ENCODE assay signal across 24 mouse cellular contexts in genomic region chr13:112736407-112736806, GRCm38 (mm10).
"Had no signal": no experiment of that assay in that cellular context is flagged by ENCODE, and none has a peak within 500 bp of the region (broad histone marks: within the 10 kb centered on the region; RNA-seq: fewer than 3 reads in every experiment).

No protein-coding gene starts in this region.

- H3K9ac ChIP-seq: heart, embryonic 12.5 days; hindbrain, embryonic 13.5 days; hindbrain, embryonic 15.5 days; kidney, embryonic 15.5 days; limb, embryonic 13.5 days; limb, embryonic 15.5 days; liver, embryonic 12.5 days; liver, embryonic 14.5 days had no signal

- H3K4me3 ChIP-seq: heart, embryonic 12.5 days; hindbrain, embryonic 13.5 days; hindbrain, embryonic 15.5 days; kidney, embryonic 15.5 days; limb, embryonic 13.5 days; limb, embryonic 15.5 days; liver, embryonic 12.5 days had no signal

- H3K4me2 ChIP-seq: heart, embryonic 12.5 days; hindbrain, embryonic 13.5 days; hindbrain, embryonic 15.5 days; kidney, embryonic 15.5 days; limb, embryonic 13.5 days; limb, embryonic 15.5 days; liver, embryonic 12.5 days had no signal

- ATAC-seq: hindbrain, postnatal 0 days; intestine, embryonic 16.5 days; liver, embryonic 12.5 days had no signal

- H3K36me3 ChIP-seq: kidney, embryonic 15.5 days; limb, embryonic 15.5 days had no signal

- H3K4me1 ChIP-seq: heart, embryonic 12.5 days; hindbrain, embryonic 13.5 days; hindbrain, embryonic 15.5 days had no signal

- H3K27ac ChIP-seq: hindbrain, embryonic 13.5 days; hindbrain, embryonic 15.5 days; hindbrain, postnatal 0 days; kidney, embryonic 15.5 days; kidney, postnatal 0 days; limb, embryonic 13.5 days; limb, embryonic 15.5 days; liver, embryonic 14.5 days had no signal

- H3K9me3 ChIP-seq: heart, embryonic 12.5 days; hindbrain, embryonic 13.5 days; hindbrain, embryonic 15.5 days; kidney, embryonic 15.5 days; limb, embryonic 13.5 days; limb, embryonic 15.5 days; liver, embryonic 12.5 days had no signal

- DNase-seq: gastrocnemius, postnatal 14 days; gastrocnemius, postnatal 36 days; heart, adult 18-20 months; heart, postnatal 14 days; heart, postnatal 36 days; kidney, adult 11 months; kidney, adult 2 months; kidney, adult 9 months; kidney, postnatal 14 days; kidney, postnatal 36 days; layer of hippocampus, adult 9-11 months; layer of hippocampus, postnatal 36 days; left cerebral cortex, postnatal 4 days had no signal

- H3K27me3 ChIP-seq: heart, embryonic 12.5 days; hindbrain, embryonic 13.5 days; hindbrain, embryonic 15.5 days; kidney, embryonic 15.5 days; limb, embryonic 13.5 days; limb, embryonic 15.5 days had no signal
